Mouse (Mus musculus) stomach, postnatal 0 days (tissue): Measurements from ENCODE around the gene Ap3b1.

ENCODE experiments used
- CTCF ChIP-seq: IDR thresholded peaks from 2 replicates; pipeline ENCODE4 v1.5.1; 2016; ENCODE audit warnings: antibody characterized with exemption, low read depth, mild to moderate bottlenecking, moderate library complexity
- EP300 ChIP-seq: optimal IDR thresholded peaks from 2 replicates; pipeline ENCODE3; 2016; ENCODE audit warnings: antibody characterized with exemption

GRCm38 (mm10) chr13:94539851-94540646, 181.3 kb downstream of the Ap3b1 start:
- TF ChIP-seq CTCF (no peak), EP300 (no peak)
